Mouse (Mus musculus): ENCODE data around the gene Tbc1d2b.

The Tbc1d2b gene

GRCm38 (mm10) chr9:90207808-90208207 is 62.8 kb downstream of the Tbc1d2b start:
- TF ChIP-seq GATA4 (IDR thresholded peaks at IDR 0.05; ENCODE audit: insufficient replicate concordance, low read length), result no peak

- no peak for TF ChIP-seq GATA4 (IDR thresholded peaks at IDR 0.05; ENCODE audit: insufficient replicate concordance, low read length)
These were observed 64.1 kb downstream of the Tbc1d2b start for GRCm38 (mm10) chr9:90206500-90206899.

GRCm38 (mm10) chr9:90204396-90204915 is 66.1 kb downstream of the Tbc1d2b start:
- no peak for TF ChIP-seq GATA4 (IDR thresholded peaks at IDR 0.05; ENCODE audit: insufficient replicate concordance, low read length)

- TF ChIP-seq GATA4 (IDR thresholded peaks at IDR 0.05; ENCODE audit: insufficient replicate concordance, low read length), result no peak
These were observed 67.4 kb downstream of the Tbc1d2b start for GRCm38 (mm10) chr9:90203233-90203632.

GRCm38 (mm10) chr9:90201541-90201940 is 69.1 kb downstream of the Tbc1d2b start:
- no peak for TF ChIP-seq GATA4 (IDR thresholded peaks at IDR 0.05; ENCODE audit: insufficient replicate concordance, low read length)

GRCm38 (mm10) chr9:90201096-90201495 is 69.5 kb downstream of the Tbc1d2b start:
- TF ChIP-seq GATA4 (IDR thresholded peaks at IDR 0.05; ENCODE audit: insufficient replicate concordance, low read length), result no peak

GRCm38 (mm10) chr9:90200501-90200900 is 70.1 kb downstream of the Tbc1d2b start:
- TF ChIP-seq GATA4 (IDR thresholded peaks at IDR 0.05; ENCODE audit: insufficient replicate concordance, low read length), result no peak

- TF ChIP-seq GATA4 (IDR thresholded peaks at IDR 0.05; ENCODE audit: insufficient replicate concordance, low read length), result no peak
These were observed 71.0 kb downstream of the Tbc1d2b start for GRCm38 (mm10) chr9:90199611-90200010.

- TF ChIP-seq GATA4 (IDR thresholded peaks at IDR 0.05; ENCODE audit: insufficient replicate concordance, low read length), result peak; percentile 77; the same call in 1 of the 2 replicates
These were observed 71.8 kb downstream of the Tbc1d2b start for GRCm38 (mm10) chr9:90198531-90199449.

GRCm38 (mm10) chr9:90197866-90198383 is 72.7 kb downstream of the Tbc1d2b start:
- TF ChIP-seq GATA4 (IDR thresholded peaks at IDR 0.05; ENCODE audit: insufficient replicate concordance, low read length), result no peak

- no peak for TF ChIP-seq GATA4 (IDR thresholded peaks at IDR 0.05; ENCODE audit: insufficient replicate concordance, low read length)
These were observed 73.4 kb downstream of the Tbc1d2b start for GRCm38 (mm10) chr9:90197116-90197665.

GRCm38 (mm10) chr9:90196262-90196661 is 74.3 kb downstream of the Tbc1d2b start:
- no peak for TF ChIP-seq GATA4 (IDR thresholded peaks at IDR 0.05; ENCODE audit: insufficient replicate concordance, low read length)

- TF ChIP-seq GATA4 (IDR thresholded peaks at IDR 0.05; ENCODE audit: insufficient replicate concordance, low read length), result no peak
These were observed 75.6 kb downstream of the Tbc1d2b start for GRCm38 (mm10) chr9:90195000-90195399.

GRCm38 (mm10) chr9:90189391-90189790 is 81.2 kb downstream of the Tbc1d2b start:
- no peak for TF ChIP-seq GATA4 (IDR thresholded peaks at IDR 0.05; ENCODE audit: insufficient replicate concordance, low read length)

GRCm38 (mm10) chr9:90188893-90189292 is 81.7 kb downstream of the Tbc1d2b start:
- no peak for TF ChIP-seq GATA4 (IDR thresholded peaks at IDR 0.05; ENCODE audit: insufficient replicate concordance, low read length)
